Mouse (Mus musculus): ENCODE results near the gene Cpn1.

The Cpn1 gene

DNA sequence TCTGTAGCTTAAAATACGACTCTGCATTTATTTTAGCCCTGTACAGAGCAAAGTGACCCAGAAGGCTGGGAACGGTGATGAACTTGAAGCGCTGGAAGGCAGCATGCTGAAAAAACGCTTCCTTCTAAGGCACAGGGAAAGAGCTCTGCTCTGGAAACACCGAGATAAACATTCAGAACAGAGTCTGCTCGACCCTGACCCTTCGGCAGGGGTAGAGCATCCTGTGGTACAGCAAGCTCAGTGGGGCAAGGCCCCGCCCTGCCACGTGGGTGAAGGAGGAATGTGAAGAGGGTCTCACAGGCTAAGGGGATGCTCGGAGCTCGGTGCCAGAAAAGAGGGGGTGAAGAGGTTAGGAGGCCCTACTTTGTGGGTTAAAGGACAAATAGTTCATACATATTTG, 48.0 kb downstream of the Cpn1 start:
- DNase-seq, result no peak

DNA sequence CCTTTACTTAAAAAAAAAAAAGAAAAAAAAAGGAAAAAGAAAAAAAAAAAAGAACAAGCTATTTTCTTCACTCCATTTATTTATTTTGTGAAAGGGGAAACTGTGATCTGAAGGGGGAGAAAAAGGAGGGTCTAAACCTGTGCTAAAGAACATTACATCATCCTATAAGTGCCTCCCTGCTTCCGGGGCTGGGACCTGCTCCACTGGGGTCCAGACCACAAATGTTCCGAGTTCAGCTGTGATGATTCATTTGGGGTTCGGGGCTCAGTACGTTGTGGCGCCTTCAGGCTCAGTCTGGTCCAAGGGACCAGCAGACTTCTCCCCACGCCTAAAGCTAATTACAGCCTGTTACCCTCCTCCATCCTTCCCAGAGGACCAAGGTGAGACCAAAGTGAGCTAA, 55.4 kb downstream of the Cpn1 start:
- no peak for DNase-seq

DNA sequence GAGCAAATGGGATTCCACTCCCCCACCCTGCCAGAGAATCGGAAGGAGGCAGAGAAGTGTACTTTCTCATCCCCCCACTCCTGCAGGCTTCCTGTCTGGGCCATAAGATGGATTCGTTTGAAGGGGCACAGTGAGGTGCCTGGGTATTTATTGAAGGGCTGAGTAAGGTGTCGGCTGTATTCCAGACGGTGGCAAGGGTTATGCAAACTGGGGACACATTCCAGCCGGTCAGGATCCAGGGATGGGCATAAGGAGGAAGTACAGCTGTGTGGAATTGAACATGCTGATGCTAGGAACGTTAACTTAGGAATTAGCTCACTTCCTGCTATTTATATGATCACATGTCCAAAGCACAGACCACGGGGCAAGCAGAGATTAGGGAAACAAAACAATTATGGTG, 56.0 kb downstream of the Cpn1 start:
- DNase-seq, result no peak

DNA sequence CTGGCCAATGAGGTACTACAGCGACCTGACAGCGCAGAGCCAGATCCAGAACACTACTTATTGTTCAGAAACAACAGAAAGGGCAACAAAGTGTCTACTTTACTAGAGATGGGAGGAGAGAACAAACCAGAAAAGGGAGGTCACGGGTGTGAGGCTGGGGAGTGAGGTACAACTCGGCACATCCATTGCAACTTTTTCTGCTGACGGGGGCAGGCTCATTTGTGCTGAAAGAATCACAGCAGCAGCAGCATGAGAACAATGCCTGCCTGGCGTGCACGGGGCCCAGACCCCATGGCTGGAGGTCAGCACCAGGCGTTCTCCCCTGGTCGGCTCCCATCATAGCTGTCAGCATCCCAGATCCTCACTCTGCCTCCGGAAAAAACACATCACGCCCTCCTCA, 56.5 kb downstream of the Cpn1 start:
- DNase-seq, result no peak

DNA sequence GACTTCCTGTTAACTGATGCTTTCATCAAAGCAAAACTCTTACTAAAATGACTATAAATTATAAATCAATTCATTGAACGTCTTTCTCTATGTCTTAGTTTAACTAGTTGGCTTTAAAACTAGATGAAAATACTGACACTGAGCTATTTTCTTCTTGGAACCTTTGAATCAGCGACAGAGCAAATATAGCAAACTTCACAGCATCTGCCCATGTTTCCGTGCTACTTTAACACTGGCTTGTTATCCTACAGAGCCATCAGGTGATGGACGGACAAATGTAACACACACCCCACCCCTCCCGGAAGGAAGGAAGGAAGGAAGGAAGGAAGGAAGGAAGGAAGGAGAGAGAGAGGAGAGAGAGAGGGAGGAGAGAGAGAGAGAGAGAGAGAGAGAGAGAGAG, 58.4 kb downstream of the Cpn1 start:
- DNase-seq, result no peak

DNA sequence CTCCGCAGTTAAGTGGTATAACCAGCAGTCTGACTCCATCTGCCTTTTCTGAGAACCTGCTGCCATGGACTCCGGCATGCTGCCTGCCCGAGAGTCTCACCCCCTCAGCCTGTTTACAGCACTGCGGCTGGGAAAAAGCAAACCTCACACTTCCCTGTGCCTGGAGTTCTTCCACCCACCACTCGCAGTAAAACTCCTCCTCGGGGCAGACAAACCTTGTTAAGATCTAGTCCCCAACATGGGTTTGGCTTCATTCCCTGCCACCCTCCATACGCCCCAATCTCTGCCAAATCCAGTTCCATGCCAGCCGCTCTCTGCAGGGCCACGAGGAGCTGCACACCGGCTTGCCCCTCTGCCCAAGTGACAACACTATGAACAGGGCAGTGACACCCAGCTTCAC, 59.3 kb downstream of the Cpn1 start:
- DNase-seq, result no peak

DNA sequence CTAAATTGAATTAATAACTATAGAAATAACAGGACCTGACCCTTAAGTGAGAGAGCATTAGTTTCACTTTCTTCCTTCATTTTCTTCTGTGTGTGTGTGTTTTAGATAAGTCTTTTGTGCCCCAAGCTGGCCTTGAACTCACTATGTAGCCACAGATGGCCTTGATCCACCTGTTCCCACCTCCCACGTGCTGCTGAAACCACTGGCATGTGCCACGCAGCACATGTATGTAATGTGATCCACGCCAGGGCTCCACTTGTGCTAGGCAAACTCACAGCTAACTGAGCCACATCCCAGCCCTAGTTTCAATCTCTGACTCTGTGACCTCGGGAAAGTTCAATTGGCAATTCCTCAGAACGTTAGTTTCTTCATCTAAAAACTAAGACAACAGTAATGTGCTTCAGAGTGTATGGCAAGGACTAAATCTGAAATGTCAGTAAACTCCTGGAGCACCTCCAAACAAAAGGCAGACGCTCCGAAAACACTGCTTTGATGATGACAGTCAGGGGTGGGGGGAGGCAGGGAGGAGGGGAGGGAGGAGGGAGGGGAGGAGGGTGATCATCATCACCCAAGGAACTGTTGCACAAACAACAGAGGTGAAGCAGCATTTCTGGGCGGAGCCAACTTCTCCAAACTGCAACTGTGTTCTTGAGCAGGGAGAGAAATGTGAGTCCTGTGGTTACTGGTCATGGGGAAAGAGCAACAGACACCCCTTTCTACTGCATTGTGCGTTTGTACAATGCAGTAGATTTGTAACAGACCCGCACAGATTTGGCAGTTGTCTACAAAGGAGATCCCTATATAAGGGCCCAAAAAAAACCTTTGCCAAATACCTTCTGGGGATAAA, 60.0 kb downstream of the Cpn1 start:
- DNase-seq, result no peak

DNA sequence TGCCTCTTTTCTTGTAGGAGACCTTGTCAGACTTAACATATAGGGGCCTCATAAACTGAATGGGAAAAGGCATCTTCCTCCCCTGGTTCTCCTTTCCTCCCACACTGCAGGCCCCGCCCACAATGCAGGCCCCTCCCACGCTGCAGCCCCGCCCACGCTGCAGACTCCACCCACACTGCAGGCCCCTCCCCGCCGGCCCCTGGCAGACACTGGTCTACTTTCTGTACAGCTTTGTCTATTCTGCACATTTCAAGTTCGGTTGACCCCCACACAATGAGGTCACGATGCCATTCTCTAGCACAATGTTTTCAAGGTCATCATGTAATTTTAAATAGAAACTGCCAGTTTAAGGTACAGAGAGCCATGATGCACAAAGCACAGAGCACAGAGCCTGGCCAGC, 62.0 kb downstream of the Cpn1 start:
- no peak for DNase-seq

DNA sequence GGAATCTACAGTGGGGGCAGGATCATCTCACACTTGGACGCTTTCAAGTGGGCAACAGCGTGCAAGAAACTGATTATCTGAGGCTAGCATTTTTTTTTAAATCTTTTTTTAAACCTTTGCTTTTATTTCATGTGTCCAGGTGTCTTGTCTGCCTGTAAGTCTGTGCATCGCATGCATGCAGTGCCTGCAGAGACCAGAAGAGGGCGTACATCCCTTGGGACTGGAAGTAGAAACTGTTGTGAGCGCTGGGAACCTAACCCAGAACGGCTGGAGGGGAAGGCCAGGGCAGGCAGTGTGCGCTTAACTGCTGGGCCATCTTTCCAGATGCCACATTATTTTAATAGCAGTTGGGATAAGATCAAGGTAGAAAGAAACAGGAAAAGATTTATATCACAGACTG, 63.4 kb downstream of the Cpn1 start:
- no peak for DNase-seq

DNA sequence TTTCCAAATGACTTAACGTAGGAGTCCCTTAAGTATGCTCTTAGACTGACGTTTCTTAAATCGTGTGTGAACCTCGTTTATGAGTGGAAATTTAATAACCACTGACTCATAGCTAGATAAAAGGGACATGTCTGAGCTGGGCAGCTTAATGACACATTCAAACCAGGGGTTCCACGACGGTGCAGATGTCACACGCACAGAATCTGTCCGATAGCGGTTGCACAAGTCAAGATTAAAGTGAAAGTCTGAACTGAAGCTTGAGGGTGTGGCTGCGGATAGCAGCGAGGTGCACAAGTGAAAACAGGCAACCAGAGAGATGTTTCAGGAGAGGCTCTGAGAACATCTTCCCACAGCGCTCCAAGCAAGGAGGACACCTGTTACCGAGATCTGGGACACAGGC, 64.9 kb downstream of the Cpn1 start:
- DNase-seq, result no peak

DNA sequence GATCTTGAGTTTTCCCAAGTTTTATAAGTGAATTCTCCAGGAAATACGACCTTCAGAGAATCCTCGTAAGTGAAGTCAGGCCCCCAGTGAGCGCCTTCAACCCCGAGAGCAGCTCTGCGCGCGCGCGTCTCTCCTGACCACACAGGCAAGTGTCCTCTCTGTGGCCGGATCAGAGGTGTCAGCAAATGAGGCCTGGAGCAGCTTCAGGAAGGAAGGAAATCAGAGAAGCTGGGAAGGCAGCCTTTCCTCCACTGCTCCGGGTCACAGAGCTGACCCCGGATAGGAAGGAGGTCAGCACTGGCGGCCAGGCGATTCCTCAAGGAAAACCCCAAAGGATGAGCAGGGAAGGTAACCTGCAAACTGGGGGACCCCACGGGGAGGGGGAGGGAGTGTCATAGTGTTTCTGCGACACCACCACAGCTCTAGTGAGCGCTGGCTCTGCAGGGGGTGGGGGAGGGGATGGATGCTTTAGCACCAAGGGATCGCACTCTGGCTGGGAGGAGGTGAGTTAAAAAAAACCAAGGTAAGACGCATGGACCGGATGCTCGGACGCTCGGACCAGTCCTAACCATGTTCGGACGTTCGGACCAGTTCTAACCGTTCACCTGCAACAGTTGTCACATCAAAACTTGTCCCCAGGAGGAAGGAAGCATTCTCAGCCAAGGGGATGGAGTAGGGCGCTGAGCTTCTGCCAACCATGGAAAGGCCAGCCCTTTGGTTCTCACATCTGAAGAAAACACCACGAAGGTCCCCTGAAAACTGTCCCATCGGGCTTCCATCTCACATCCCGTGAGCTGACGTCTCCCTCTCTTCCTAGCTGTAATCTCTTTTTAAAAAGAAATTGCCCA, 65.7 kb downstream of the Cpn1 start:
- DNase-seq, result no peak

DNA sequence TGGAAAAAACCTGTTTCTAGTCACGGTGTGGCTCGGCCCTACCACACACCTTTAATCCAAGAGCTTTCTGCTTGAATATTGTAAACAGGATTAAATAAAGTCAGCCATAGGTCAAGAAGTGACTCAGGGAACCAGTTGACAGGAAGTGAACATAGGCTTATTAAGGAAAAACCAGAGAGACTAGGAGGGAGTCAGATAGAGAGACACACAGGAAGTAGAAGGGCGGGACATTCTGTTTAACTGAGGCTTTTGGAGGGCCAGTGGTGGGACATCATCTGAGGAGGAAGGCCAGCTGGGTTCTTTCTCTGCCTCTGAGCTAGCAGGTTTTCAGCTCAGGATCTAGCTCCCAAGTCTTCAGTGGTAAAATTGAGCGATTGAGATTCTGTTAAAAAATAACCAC, 66.5 kb downstream of the Cpn1 start:
- no peak for DNase-seq

DNA sequence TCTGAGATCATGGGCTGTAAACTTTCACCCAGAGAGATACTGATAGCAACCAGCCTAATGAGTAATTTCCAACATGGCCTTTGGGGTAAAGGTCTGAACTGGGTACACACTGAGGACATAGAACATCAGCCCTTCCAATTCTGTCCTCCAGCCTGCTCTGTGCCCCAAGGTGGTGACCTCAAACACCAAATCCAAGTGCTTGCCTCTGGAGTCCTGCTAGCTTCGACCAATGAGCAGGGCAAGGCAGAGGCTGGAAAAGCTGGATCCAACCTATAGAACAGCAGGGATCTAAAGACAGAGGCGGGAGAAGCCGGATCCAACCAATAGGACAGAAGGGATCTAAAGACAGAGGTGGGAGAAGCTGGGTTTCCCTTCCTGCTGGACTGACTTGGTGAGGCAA, 67.5 kb downstream of the Cpn1 start:
- DNase-seq, result no peak

DNA sequence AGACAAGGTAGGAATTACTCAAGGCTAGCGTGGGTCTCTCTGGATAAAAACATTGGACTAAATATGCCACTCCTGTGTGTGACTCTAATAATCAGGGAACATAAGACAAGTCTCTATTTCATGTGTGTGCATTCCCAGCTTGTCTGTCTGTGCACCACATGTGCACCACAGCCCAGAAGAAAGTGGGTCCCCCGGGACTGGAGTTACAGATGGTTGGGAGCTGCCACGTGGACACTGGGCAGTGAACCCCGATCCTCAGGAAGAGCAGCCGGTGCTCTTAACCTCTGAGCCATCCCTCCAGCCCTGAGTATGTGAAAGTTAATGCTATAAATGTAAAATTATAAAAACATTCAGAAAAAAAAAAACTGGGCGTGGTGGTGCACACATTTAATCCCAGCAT, 68.6 kb downstream of the Cpn1 start:
- DNase-seq, result no peak

DNA sequence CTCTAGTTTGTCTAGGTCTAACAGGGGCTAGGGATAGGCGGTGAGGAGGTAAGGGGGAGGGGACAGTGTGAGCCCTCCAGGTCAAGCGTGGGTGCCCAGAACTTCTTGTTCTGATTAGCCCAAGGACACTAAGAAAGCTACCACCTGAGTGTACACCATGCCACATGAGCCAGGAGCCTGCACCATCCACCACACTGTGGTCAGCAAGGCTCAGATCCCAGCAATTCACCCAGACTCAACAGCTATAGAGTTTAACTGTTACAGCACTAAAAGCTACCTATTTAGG, 69.0 kb downstream of the Cpn1 start:
- DNase-seq, result no peak

DNA sequence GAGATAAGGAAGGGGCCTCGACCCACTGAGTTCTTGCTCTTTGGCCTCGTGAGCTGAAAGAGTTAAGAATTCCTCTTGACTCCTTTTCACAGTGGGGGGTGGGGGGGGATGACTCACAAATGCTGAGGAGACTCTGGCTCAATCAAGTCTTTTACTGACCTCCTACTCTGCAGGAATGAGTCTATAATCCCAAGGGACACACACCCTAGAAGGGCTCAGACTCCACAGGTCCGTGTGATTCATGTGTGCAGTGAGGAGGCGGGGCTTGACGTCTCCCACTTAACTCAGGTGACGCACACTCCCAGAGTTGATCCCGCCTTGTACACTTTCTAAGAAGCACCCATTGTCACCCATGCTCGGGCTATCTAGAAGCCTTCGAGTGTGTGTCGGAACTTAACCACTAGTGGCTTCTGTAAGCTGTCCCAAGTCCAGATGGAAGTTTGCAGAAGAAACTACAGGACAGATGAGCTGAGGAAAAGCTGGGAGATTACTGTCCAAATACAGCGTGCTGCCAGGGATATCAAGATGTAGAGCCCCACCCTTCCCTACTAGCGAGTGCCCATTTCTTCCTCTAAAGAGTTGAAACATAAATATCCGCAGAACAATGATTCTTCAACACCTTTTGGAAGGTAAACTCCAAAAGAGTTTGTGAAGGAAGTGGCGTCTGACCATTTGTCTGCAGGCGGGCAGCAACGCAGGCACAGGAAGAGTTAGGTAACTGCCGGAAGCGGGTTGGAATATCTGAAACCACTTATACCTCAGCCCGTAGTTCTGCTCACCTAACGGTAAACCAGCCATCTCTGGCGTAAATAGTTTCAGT, 69.6 kb downstream of the Cpn1 start:
- DNase-seq, result no peak

DNA sequence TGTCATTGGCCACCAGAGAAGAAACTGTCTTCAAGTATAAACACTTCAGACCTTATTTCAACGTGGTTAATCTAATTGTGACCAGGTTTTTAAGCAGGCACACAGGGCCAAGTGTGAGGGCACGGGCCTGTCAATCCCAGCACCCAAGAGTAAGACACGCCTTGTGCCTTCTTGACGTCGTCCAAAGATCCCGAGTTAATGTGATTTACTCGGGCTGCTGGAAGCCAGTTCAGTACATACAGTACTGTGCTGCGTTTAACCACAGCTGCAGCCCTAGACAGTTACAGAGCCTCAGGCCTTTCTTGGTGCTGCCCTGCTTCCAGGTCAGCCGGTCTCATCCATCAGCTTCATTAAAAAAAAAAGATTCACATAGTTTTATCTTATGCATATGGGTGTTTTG, 70.9 kb downstream of the Cpn1 start:
- no peak for DNase-seq

DNA sequence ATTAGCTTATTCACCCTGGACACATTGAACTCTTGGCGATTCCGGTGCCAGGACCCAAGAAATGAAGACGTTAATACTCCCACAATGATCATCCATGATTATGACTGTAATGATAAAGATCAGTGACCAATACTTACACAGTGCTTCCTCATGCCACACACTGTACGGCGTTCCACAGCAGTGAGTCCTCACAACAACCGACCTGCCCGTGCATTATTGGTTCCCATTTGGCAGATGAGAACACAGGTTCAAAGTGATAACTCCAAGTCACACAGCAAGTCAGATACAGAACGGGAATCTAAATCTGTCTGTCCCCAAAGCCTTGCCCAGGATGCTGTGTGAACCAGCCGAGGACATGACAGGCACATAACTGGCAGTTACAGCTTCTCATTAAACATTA, 71.4 kb downstream of the Cpn1 start:
- DNase-seq, result no peak

DNA sequence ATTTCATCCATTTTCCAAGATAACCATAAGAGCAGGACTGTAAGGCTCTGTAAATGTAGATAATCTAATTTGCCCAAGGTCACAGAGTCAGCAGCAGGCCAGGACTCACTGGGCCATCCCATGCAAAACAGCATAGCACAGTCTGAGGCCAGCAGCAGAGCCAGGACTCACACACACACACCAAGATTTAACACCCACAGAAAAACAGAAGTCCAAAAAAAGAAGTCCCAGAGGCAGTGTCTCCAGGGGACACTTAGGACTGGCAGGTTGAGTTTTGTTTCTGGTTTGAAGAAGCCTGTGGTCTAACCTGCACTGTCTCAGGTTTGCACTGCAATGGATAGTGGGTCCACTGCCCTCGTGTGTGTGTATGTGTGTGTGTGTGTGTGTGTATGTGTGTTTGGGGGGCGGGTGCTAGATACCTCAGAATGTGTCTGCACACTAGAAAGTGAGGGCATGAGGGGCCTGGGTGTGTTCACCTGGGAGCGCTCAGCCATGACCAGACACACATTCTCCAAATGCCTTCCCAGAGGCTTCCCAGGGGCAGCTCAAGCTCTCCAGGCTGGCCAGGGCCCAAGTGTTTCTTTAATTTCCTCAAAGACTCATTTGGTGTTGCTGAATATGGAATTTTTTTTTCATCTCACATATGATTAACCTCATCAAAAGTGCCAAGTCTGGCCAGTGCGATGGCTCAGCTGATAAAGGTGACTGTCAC, 73.4 kb downstream of the Cpn1 start:
- DNase-seq, result no peak

DNA sequence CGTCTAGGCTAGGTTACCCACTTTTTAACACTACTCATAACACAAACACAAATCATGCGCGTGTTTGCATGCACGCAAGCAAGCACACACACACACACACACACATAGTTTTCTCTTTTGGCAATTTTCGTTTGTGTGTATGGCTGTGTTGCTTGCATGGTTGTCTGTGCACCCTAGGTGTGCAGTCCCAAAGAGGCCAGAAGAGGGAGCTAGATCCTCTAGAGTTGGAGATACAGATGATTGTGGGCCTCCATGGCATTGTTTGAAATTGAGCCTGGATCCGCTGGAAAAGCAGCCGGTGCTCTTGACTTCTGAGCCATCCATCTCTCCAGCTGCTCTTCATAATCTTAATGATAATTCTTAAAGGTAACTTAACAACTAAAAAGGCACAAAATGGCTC, 79.9 kb downstream of the Cpn1 start:
- DNase-seq, result no peak
